Mouse (Mus musculus): ENCODE results near the gene C9orf72.
"Not testable (repeated sequence)": the region's sequence is repeated elsewhere in the genome, so short reads cannot be mapped to it uniquely, and the experiment has no call there.

C9orf72 gene

GRCm38 (mm10) chr4:35225734-35226495, at the start of gene C9orf72:
Gene C9orf72, minus strand, starts transcription at chr4:35226175.
- peak; percentile 92 for DNase-seq (ENCODE audit: low read depth, low spot score)

GRCm38 (mm10) chr4:35259006-35259405, 33.0 kb upstream of the C9orf72 start:
- no peak for DNase-seq (ENCODE audit: low read depth, low spot score)

- DNase-seq (ENCODE audit: low read depth, low spot score) = no peak
These were observed 18.0 kb upstream of the C9orf72 start for GRCm38 (mm10) chr4:35244023-35244422.

- DNase-seq (ENCODE audit: low read depth, low spot score) = no peak
These were observed 15.8 kb upstream of the C9orf72 start for GRCm38 (mm10) chr4:35241735-35242134.

GRCm38 (mm10) chr4:35238696-35239095, 12.7 kb upstream of the C9orf72 start:
- no peak for DNase-seq (ENCODE audit: low read depth, low spot score)

GRCm38 (mm10) chr4:35238240-35238639, 12.3 kb upstream of the C9orf72 start:
- DNase-seq (ENCODE audit: low read depth, low spot score) = not testable (repeated sequence)

- no peak for DNase-seq (ENCODE audit: low read depth, low spot score)
These were observed 10.3 kb upstream of the C9orf72 start for GRCm38 (mm10) chr4:35236313-35236712.

- no peak for DNase-seq (ENCODE audit: low read depth, low spot score)
These were observed 2.3 kb upstream of the C9orf72 start for GRCm38 (mm10) chr4:35228260-35228659.

GRCm38 (mm10) chr4:35226496-35226992, 569 bp upstream of the C9orf72 start:
- DNase-seq (ENCODE audit: low read depth, low spot score) = no peak

- DNase-seq (ENCODE audit: low read depth, low spot score) = peak; percentile 25
These were observed 738 bp downstream of the C9orf72 start for GRCm38 (mm10) chr4:35225141-35225733.

GRCm38 (mm10) chr4:35224101-35224500, 1.9 kb downstream of the C9orf72 start:
- no peak for DNase-seq (ENCODE audit: low read depth, low spot score)

GRCm38 (mm10) chr4:35223376-35223988, 2.5 kb downstream of the C9orf72 start:
- DNase-seq (ENCODE audit: low read depth, low spot score) = no peak

GRCm38 (mm10) chr4:35221903-35222302, 4.1 kb downstream of the C9orf72 start:
- no peak for DNase-seq (ENCODE audit: low read depth, low spot score)

- DNase-seq (ENCODE audit: low read depth, low spot score) = peak; percentile 68
These were observed 4.8 kb downstream of the C9orf72 start for GRCm38 (mm10) chr4:35221131-35221530.

- no peak for DNase-seq (ENCODE audit: low read depth, low spot score)
These were observed 5.8 kb downstream of the C9orf72 start for GRCm38 (mm10) chr4:35220108-35220731.

- DNase-seq (ENCODE audit: low read depth, low spot score) = peak; percentile 23
These were observed 21.3 kb downstream of the C9orf72 start for GRCm38 (mm10) chr4:35204659-35205058.

- DNase-seq (ENCODE audit: low read depth, low spot score) = peak; percentile 69
These were observed 22.3 kb downstream of the C9orf72 start for GRCm38 (mm10) chr4:35203724-35204123.

GRCm38 (mm10) chr4:35201700-35202099, 24.3 kb downstream of the C9orf72 start:
- no peak for DNase-seq (ENCODE audit: low read depth, low spot score)

GRCm38 (mm10) chr4:35192725-35193124, 33.2 kb downstream of the C9orf72 start:
- peak; percentile 81 for DNase-seq (ENCODE audit: low read depth, low spot score)

GRCm38 (mm10) chr4:35189794-35190193, 36.2 kb downstream of the C9orf72 start:
- no peak for DNase-seq (ENCODE audit: low read depth, low spot score)

- no peak for DNase-seq (ENCODE audit: low read depth, low spot score)
These were observed 38.2 kb downstream of the C9orf72 start for GRCm38 (mm10) chr4:35187617-35188326.
